Mouse (Mus musculus) adrenal gland, adult (tissue): ENCODE results near the gene Slc29a1.
A peak's percentile ranks its signal among the peaks of the same experiment; 100 is the strongest.

ENCODE experiments used
- DNase-seq, 2 experiments: peaks; one replicate each; pipeline ENCODE4 v3.0.0; 2022 to 2023; ENCODE audit warnings: low spot score in 1 of 2; ENCODE audit not compliant: inconsistent age in 2 of 2

Gene Slc29a1

DNA sequence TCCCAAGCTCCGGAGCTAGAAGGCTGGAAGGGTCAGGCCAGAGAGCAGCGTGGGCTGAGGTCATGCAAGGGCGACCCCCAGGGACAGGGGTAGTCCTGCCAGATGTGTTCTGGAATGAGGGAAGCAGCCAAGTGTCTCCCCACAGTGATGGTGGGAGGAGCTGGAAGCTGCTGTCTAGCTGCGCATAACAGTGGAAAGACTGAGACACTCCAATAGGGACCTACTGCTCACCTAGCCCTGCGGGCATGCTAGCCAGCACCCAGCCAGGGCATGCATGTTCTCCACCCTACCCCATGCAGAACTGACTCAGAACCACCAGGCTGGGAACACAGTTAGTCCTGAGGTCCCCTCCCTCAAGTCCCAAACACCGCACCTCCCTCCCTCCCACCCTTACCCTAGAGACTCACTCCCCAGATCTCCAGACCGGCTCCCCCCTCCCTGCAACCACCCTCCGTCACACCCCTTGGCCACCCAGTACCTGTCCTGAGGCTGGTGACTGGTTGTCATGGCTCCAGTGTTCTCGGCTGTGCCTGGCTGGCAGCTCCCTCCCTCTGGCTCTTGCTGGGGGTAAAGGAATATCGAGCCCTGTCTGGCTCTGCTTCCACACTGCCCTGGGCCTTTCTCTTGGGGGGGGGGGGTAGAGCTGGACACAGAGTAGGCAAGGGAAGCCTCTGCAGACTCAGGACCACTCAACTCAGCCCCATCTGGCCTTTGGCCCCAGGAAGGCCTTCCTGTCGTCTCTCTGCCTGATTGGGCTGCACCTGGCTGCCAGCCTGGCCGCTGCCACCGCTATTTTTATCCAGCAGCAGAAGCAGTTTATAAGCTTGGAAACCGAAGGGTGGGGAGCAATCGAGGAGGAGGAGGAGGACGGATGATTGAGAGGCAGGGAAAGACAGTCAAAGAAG lies 7.5 kb downstream of the Slc29a1 start:
- peak; percentile 62 to 83 for DNase-seq

DNA sequence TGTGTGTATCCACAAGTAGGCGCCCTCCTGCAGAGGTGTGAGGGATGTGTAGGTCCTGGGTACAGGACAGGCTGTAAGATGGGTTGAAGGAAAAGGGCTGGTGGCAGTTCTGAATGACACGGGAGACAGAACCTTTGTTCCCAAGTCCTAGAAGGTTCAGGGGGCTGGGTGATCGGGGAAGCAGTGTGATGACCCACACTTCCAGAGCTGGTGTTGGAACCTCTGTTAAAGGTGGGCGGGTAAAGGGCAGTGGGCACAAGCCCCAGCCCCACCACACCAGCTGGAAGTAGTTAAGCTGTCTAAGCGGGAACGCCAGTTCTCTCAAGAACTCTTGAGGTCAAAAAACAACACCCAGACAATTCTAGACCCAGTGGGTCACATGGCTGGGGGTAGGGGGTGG lies 9.0 kb downstream of the Slc29a1 start:
- peak; percentile 13 to 50 for DNase-seq

DNA sequence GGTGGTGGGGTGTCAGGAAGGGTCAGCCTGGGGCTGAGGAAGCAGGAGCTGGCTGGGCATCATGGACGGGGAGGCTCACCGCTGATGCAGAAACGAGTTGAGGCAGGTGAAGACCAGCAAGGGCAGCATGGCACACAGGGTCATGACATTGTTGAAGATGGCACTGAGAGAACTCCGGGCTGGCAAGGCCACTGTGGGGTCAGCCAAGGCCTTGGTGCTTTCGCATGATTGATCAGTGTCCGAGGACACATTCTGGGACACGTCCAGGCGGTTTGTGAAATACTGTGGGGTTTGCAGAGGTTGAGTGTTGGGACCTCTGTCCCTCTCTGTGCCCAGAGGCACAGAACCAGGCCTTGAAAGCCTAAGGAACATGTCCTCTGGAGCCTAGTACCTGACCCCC lies 9.6 kb downstream of the Slc29a1 start:
- peak; percentile 75 to 91 for DNase-seq

DNA sequence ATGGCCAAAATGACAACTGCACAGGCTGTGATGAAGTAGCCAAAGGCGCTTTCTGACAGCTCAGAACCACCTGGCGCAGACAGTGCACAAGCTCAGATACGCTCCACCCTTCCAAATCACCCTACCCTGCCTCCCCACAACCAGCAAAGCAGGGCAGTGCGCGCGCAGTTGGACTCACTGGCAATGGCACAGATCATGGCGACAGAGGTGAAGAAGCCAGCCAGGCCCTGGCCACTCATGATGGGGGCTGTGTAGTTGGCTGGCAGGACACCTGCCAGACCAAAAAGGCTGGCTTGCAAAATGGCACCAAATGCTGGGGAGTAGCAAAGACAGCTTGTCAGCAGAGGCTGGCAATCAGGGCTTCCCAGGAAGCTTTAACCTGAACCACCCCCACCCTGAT lies 10.2 kb downstream of the Slc29a1 start:
- peak; percentile 20 to 47 for DNase-seq

DNA sequence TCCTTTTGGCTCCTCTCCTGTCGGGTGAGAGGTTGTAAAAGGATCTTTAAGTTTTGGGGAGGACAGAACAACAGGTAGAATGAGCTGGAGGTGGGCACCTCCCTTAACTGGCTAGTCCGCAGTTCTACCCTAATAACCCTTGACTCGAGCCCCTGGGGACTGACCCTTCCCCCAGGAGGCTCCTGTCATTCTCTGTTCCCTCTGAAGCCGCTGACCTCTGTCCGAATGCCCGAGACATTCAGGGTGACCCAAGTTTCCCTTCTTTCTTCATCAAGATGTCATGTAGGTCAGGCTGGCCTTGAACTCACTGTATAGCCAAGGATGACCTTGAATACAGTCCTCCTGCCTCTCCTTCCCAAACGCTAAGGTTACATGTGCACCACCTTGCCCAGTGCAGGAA lies 11.0 kb downstream of the Slc29a1 start:
- peak; percentile 9 to 44 for DNase-seq

DNA sequence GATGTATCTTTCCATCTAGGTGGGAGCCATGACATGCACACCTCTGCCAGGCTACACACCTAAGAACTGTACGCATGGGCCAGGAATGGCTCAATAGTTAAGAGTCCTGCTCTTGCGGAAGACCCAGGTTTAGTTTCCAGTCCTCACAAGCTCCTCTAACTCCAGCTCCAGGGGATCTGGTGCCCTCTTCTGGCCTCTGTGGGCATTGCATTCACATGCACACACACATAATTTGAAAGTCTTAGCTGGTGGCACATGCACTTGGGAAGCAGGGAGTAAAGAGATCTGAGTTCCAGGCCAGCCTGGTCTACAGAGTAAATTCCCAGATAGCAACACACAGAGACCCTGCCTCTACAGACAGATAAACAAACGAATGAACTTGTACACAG lies 13.0 kb downstream of the Slc29a1 start:
- peak in 1 of 2 experiments; percentile 67 for DNase-seq

DNA sequence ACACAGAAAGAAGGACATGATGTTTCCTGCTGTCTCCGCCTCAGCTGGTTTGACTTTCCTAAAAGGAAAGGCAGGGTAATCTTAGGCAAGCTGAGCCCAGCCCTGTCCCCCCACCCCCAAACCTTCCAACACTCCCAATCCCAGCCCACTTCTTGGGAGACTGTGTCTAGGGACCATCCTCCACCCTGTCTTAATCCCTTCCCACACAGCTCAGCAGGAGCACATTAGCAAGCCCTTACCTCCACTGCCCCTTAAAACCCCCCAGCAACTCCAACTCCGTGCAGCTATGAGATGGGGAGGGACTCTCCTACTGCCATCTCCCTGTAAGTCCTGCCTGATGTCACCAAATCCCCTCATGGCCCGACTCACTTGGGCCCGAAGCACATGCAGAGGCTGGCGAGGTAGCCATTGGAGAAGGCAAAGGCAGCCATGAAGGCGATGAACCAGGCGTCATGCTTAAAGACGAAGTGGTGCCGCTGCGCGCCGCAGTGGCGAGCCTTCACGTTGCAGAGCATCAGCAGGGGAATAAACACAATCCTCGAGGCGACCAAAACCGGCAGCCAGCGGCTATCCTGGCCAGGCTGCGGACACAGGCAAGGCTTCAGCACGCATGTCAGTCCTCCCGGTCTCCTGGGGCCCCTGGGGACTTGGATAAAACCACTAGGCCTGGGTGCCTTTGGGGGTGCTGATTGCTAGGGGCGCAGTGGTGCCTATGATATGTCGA lies 13.5 kb downstream of the Slc29a1 start:
- DNase-seq = peak in 1 of 2 experiments; percentile 47

DNA sequence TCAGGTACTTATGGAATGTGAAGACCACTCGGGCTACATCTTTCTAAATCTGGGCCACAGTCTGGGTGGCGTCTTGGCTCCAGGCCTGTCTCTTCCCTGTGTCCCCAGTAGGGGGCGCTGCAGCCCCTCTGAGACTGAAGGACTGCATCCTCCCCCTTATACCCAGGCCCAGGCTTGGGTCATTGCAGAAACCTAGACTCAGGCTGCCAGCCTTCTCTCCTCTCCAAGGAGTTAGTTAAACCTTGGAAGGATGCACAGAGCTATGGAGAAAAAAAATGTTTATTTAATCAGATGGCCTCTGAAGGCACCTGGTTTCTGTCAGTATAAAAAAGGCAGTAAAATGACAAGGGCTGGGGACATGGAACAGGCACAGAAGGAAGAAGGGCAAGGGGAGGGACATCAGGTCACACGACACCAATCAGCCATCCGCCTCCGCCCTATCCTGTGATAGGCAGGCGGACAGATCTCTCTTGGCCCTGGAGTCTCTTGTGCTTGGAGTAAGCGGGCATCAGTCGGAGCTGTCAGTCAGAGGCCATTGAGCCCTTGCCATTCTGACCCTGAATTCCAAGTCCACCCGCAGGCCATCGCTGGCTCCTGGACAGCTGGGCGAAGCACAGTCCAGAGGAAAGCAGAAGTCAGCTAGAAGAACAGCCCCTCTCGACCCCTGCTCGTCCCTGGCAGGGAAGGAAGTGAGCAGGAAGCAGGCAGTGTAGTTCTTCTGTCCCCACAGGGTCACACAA lies 14.3 kb downstream of the Slc29a1 start:
- DNase-seq = peak; percentile 85 to 94

DNA sequence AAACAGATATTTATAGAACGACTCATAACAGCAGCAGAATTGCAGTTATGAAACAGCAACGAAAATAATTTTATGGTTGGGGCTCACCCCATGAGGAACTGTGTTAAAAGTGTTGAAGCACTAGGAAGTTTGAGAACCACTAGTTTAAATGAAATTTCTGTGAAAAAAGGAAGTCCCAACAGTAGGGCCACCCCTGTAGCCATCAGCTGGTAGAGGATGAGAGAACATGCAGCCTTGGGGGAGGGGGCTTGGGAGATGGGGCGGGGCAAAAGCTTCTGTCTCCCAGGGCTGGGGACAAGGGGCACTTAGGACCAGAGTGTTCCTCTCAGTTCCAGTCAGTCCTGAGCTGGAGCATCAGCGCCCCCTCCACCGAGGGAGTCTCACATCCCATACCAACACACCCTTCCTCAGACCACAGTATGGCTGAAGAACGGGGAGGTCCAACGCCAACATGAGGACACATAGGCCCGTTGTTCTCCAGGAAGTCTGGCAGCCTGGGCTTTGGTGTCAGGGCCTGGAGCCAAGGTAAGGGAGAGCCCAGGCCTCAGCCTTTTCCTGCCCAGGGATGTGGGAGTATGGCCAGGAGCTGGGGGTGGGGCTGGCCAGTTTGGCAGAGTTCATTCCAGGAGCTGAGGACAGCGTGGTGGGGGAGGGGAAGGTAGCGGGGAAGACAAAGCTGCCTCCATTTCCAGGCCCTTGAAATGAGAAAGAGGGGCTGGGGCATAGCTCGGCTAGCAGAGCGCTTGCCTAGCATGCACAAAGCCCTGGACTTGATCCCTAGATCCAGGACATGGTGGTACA lies 15.1 kb downstream of the Slc29a1 start:
- peak; percentile 86 to 93 for DNase-seq

DNA sequence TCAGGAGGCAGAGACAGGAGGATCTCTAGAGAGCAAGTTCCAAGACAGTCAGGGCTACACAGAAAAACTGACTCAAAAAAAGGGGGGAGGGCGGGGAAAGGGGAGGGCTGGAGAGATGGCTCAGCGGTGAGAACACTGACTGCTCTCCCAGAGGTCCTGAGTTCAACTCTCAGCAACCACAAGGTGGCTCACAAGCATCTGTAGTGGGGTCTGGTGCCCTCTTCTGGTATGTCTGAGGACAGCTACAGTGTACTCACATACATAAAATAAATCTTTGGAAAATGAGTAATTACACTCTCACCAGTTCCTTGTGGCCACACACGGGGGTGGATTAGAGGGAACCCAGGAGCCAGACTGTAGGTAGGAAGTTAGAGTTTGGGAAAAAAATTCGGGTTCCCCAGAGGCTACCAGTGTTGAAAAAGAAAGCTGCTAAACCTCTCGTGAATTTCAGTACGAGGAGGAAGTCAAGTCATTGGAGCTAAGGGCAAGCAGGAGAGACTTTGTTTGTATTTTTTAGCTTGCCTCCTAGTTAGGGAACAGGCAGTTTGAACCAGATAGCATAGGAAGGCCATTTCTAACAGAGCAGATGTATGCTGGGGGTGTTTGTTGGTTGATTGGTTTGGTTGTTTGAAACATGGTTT lies 16.6 kb downstream of the Slc29a1 start:
- DNase-seq = peak in 1 of 2 experiments; percentile 77

DNA sequence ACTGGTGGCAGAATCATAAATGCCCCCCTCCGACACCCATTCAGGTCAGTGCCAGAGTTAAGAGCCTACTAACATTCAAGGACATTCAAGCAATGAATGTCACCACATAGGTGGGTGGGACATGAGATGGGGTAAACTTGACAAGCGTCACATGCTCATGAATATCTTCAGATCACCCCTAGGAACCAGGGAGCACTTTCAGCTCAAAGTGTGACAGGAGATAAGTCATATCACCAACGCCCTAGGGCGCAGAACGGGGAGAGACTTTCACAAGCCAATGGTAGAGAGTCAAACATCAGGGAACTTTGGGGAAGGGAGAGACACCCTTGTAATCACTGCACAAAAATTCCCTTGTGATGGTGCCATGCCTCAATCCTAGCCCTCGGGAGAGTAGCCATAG lies 17.2 kb downstream of the Slc29a1 start:
- no peak for DNase-seq

DNA sequence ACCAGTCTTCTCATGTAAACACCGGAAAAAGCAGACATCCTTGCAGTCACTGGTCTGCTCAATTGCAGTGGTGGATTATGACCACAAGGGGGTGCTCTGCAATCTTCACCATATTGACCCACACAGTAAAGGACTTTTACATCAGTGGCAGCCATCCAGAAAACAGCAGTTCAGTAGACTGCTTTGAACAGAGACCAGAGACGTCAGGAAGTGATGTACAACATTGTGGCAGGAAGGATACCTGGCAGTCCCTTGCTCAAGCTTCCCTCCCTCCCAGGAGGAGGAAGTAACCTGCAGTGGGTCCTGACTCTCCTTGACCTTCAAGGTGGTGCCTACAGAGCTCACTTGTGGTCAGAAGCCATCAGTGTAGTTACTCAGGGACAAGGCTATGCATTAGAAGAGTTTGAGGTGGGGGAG lies 17.8 kb downstream of the Slc29a1 start:
- peak; percentile 72 to 91 for DNase-seq

DNA sequence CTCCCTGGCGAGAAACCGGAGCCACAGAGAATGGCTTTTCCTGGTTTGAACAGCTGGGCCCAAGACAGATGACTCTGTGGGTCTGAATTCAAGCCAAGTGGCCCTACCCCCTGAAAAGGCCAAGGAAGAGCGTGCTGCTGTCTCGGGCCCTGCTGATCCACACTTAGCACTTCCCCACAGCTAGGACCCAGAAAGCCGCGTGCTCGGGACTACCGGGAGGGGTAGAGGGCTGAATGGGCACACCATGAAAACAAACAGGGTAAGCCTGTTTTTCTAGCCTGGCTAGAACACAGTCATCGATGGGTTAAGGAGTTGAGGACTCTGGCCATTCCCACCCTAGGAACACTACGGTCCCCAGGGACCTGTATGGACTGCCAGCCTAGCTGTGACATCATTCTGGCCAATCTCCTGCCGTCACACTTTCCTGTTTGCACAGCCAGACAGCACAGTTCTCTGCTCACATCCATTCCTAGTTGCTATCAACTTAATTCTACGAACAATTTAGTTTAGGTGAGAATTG lies 18.4 kb downstream of the Slc29a1 start:
- DNase-seq = peak; percentile 61 to 75

DNA sequence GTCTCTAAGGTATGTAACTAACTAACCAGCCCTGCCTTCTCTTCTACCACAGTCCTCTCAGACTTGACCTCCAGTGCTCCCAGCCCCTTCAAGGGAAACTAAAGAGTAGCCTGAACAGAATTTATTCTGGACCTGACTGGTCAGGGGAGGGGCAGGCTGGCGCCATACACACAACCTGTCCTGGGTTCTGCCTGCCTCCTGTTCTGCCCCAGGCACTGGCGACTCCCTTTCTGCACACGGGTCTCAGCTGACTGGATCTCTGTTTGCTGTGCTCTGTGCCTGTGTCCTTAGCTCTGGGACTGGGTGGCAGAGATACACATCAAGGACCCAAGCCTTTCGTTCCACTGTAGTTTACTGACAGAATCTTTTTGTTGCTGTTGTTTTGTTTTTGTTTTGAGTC lies 19.9 kb downstream of the Slc29a1 start:
- DNase-seq = no peak

DNA sequence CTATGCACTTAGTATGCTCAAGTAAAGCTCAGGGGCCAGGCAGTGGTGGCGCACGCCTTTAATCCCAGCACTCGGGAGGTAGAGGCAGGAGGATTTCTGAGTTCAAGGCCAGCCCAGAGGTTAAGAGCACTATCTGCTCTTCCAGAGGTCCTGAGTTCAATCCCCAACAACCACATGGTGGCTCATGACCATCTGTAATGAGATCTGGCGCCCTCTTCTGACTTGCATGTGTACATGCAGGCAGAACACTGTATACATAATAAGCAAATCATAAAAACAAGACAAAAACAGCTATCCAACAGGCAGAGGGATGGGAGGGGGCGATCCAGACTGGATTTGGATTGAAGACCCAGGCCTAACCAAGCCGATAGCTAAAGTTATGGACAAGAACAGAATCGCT lies 20.6 kb downstream of the Slc29a1 start:
- DNase-seq = peak in 1 of 2 experiments; percentile 72

DNA sequence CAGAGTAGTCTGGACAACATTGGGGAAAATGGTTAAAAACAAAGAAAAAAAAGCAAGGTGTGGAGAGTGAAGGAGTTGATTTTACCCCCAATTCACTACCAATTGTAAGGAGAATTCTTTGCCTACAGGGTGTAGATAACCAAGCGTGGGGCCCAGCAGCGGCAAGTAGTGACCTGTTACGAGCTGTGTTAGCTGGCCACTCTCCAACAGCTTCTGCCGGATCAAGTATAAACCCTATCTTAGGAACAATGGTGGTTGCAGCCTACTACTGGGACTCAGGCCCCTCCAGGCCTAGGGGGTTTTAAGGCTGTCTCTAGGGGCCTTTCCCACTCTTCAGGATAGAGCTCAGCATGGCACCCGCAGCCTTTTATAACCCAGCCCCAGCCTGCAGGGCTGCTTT lies 21.2 kb downstream of the Slc29a1 start:
- no peak for DNase-seq

DNA sequence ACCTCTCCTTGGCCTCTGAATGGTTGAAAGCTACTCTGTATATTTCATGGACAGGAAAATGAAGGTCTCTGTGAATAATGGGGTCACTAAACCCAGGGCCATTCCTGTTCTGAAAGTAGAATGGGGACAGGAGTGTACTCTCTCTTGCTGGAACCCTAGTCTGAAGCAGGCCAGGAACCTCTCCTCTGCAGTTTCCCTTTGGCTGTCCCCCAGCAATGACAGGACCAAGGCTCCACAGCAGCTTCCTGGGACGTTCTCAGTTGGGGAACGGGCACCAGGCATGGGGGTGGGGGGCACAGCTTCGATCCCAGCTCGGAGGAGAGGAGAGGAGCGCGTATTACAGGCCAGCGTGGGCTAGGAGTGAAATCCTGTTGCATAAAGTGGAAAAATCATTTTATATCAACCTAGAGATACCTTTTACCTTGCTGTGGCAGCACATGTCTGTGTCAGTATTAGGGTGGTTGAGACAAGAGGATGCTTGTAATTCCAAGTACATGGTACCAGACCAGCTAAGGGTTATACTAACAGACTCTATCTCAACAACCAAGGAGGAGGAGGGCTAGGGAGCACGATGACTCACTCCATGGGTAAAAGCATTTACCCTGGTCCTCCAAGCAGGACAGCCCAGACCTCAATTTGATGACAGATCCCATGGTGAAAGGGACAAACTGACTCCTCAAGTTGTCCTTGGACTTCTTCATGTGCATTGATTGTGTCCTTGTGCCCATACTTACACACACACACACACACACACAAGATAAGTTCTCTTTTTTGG lies 24.1 kb downstream of the Slc29a1 start:
- DNase-seq = peak in 1 of 2 experiments; percentile 74

DNA sequence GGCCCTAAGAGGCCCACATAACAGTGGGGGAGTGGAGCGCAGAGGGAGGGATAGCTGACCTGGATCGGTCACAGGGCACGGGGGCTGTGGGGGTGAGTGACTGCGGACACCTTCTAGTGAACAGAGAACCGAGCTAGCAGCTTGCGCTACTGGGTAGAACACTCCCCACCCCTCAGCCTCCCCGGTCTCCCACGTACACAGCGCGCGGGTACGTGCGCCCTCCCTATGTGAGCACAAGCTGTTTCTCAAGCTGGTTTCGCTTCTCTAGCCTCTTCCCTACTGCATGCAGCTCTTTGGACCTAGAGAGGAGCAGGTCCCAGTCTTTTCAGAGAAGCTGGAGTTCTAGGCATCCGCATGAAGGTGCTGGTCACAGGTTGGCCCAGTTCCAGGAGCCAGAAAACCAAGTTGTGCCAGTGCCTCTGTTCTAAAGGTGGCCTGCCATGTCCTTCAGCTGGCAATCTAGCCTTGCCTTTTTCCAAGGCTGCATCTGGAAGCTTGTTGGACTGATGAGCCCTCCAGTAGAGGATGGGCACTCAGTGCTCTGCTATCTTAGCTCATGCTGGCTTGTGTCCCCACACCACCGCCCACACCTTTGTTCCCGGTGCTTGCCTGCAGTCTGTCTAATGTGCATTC lies 25.2 kb downstream of the Slc29a1 start:
- peak; percentile 89 to 96 for DNase-seq

DNA sequence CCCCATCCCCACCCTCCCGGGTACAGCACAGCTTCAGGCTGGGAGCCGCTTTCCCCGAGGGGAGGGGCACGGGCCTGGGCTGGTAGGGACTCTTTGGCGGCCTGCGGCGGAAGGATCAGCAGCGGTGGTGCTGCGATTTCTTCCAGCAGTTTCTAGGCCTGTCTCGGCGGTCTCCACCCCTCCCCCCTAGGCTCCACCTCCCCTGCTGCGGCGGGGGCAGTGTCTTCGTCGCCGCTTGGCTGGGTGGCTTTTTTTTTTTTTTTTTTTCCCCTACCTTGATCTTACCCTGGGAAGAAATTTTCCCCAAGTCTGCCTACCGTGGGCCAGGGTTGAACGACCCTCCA lies 25.7 kb downstream of the Slc29a1 start:
- DNase-seq = peak; percentile 98 to 99
